Mouse (Mus musculus): ENCODE results near the gene Smn1. TPM values are rescaled to one million over a fixed set of nuclear protein-coding genes. Genes with fewer than 3 reads are reported as not detected.

Gene Smn1
- total RNA-seq, 4 experiments from 2014 or later: 15.4 to 18.0 (median 16.9) TPM

Other genes starting within 250 kb of the Smn1 start
- gene Cartpt, start 223.8 kb upstream of the Smn1 start, total RNA-seq (2022): not detected
- gene Mccc2, start 109.2 kb upstream of the Smn1 start, total RNA-seq (2022): 10 to 100 TPM; 93.3 to 98.8 (median 97.6) TPM
- gene Bdp1, start 20.8 kb upstream of the Smn1 start, total RNA-seq (2022): 10 to 100 TPM; 20.8 to 30.5 (median 24.6) TPM
- gene Serf1, start 16.8 kb upstream of the Smn1 start, total RNA-seq (2022): 1 to 10 TPM; 2.9 to 6.8 (median 5.4) TPM
- gene Naip2, start 77.2 kb downstream of the Smn1 start, total RNA-seq (2022): 1 to 10 TPM in 1 of 4 experiments, under 1 TPM in 3; 0.50 to 1.1 (median 0.63) TPM
- gene Naip5, start 121.5 kb downstream of the Smn1 start, total RNA-seq (2022): under 1 TPM; 0.19 to 0.78 (median 0.36) TPM
- under 1 TPM; 0.08 to 0.52 (median 0.16) TPM for gene Naip6, start 192.8 kb downstream of the Smn1 start, total RNA-seq (2022)

Data from heart, adult 8-10 months (tissue).